Mouse (Mus musculus): ENCODE measurements at regions not wholly inside any gene's neighbourhood (a gene's known extent, or its start where the extent isn't known, plus 50 kb on each side); places are given as distances from the start of the nearest gene placed in this dataset.

DNA sequence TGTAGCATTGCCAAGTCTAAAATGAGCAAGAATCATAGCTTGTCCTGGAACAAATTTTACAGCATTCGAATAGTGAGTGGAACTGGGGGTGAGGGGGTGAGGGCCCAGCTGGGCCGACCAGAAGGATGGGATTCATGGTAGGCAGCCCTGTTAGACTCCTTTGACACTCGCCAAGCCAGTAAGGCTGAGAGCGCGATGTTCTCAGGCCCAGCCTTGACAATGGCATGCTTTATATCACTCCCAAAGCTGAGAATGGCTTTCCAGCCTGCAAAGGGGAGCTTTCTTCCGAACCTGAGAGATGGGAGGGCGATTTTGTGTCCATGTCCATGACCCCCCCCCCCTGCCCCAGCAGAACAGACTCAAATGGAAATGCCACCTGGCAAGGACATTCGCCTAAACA, 167.7 kb upstream of the Serp2 start:
- TF ChIP-seq CTCF (conservative IDR thresholded peaks at IDR 0.05; ENCODE audit: low read length) (no peak), POU5F1 (IDR thresholded peaks at IDR 0.05; ENCODE audit: borderline replicate concordance, low read length) (no peak), NANOG (IDR thresholded peaks at IDR 0.05; ENCODE audit: borderline replicate concordance, low read length) (no peak)

Data from E14TG2a.4 (cell line).